Comparison of ENCODE assay signal across 27 mouse cellular contexts in genomic region chr11:12350086-12350485, GRCm38 (mm10).
"Had no signal": no experiment of that assay in that cellular context is flagged by ENCODE, and none has a peak within 500 bp of the region (broad histone marks: within the 10 kb centered on the region; RNA-seq: fewer than 3 reads in every experiment).

No protein-coding gene starts in this region.

- H3K36me3 ChIP-seq: heart, embryonic 10.5 days; heart, embryonic 13.5 days; heart, embryonic 15.5 days; hindbrain, embryonic 10.5 days; hindbrain, embryonic 12.5 days; intestine, embryonic 15.5 days; limb, embryonic 13.5 days; liver, embryonic 13.5 days; liver, embryonic 15.5 days had no signal

- DNase-seq: forebrain, postnatal 0 days; gastrocnemius, postnatal 14 days; heart, adult 18-20 months; heart, postnatal 10 days; heart, postnatal 4 days; kidney, adult 18-20 months; kidney, adult 8-10 months; kidney, postnatal 10 days; kidney, postnatal 25 days; kidney, postnatal 4 days; liver; liver, embryonic 13.5 days had no signal

- H3K9ac ChIP-seq: forebrain, postnatal 0 days; heart, embryonic 13.5 days; heart, embryonic 15.5 days; hindbrain, embryonic 12.5 days; hindbrain, embryonic 14.5 days; intestine, embryonic 15.5 days; limb, embryonic 13.5 days; liver, embryonic 13.5 days; liver, embryonic 15.5 days had no signal

- H3K4me1 ChIP-seq: heart, embryonic 10.5 days; heart, embryonic 15.5 days; hindbrain, embryonic 10.5 days; hindbrain, embryonic 12.5 days; limb, embryonic 13.5 days; liver, embryonic 13.5 days; liver, embryonic 15.5 days had no signal

- H3K27me3 ChIP-seq: heart, embryonic 13.5 days; heart, embryonic 15.5 days; hindbrain, embryonic 12.5 days; intestine, embryonic 15.5 days; limb, embryonic 13.5 days; liver, embryonic 13.5 days; liver, embryonic 15.5 days had no signal

- H3K4me2 ChIP-seq: heart, embryonic 13.5 days; heart, embryonic 15.5 days; hindbrain, embryonic 12.5 days; hindbrain, embryonic 14.5 days; intestine, embryonic 15.5 days; limb, embryonic 13.5 days; liver, embryonic 11.5 days; liver, embryonic 13.5 days; liver, embryonic 15.5 days had no signal

- H3K4me3 ChIP-seq: heart, embryonic 10.5 days; heart, embryonic 13.5 days; heart, embryonic 15.5 days; hindbrain, embryonic 10.5 days; hindbrain, embryonic 12.5 days; intestine, embryonic 15.5 days; layer of hippocampus, adult 2 months; left cerebral cortex, adult 2 months; limb, embryonic 13.5 days; liver, embryonic 13.5 days; liver, embryonic 15.5 days had no signal

- ATAC-seq: forebrain, postnatal 0 days; hindbrain, embryonic 16.5 days; inflammation-experienced regulatory T-cells, adult 6 months; intestine, embryonic 15.5 days; intestine, postnatal 0 days had no signal

- H3K27ac ChIP-seq: heart, embryonic 10.5 days; heart, embryonic 13.5 days; heart, embryonic 15.5 days; hindbrain, embryonic 10.5 days; hindbrain, embryonic 12.5 days; hindbrain, embryonic 14.5 days; intestine, embryonic 15.5 days; layer of hippocampus, adult 2 months; left cerebral cortex, adult 2 months; liver, embryonic 13.5 days; liver, embryonic 15.5 days had no signal

- H3K9me3 ChIP-seq: heart, embryonic 10.5 days; heart, embryonic 13.5 days; heart, embryonic 15.5 days; hindbrain, embryonic 10.5 days; hindbrain, embryonic 12.5 days; intestine, embryonic 15.5 days; limb, embryonic 13.5 days; liver, embryonic 13.5 days; liver, embryonic 15.5 days had no signal
